Mouse (Mus musculus): ENCODE results near the gene Vasn. TPM values are rescaled to one million over a fixed set of nuclear protein-coding genes. Genes with fewer than 3 reads are reported as not detected.

The Vasn gene
- polyA plus RNA-seq, 1 experiment from 2014 or later = 4.6 TPM

DNA sequence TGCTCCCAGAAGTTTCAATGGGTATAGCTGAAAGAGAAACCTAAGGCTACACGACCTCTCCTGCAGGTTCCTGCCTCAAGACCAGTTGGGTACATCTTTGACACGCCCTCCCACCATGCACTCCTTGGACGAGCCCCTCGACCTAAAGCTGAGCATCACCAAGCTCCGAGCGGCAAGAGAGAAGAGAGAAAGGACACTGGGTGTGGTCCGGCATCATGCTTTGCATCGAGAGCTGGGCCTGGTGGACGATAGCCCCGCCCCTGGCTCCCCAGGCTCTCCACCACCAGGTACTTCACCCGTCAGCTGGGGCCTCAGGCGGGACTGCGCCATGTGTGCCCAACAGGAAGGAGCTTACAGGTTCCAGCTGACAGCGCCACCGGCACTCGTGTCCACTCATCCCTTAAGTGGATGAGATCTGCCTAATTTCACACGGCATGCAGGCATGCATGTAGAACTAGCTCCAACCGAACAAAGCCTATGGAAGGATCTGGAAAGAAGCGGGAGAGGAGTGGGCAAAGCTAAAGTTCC, 31.1 kb upstream of the Vasn start:
- Histone ChIP-seq H3K9me3 (no peaks in the 10 kb centered on the region), H3K4me1 (replicated peaks) (peaks cover 42% of the 10 kb centered on the region), H3K36me3 (peaks cover 46% of the 10 kb centered on the region), H3K27ac (no peak overlapping the region), H3K4me3 (replicated peaks) (no peak overlapping the region), H3K9ac (replicated peaks) (no peak overlapping the region), H3K27me3 (no peaks in the 10 kb centered on the region), H3K4me2 (replicated peaks) (no peak overlapping the region)
- WGBS = 88% methylated on average over 19 of the region's 19 CpGs
- no peak for ATAC-seq

DNA sequence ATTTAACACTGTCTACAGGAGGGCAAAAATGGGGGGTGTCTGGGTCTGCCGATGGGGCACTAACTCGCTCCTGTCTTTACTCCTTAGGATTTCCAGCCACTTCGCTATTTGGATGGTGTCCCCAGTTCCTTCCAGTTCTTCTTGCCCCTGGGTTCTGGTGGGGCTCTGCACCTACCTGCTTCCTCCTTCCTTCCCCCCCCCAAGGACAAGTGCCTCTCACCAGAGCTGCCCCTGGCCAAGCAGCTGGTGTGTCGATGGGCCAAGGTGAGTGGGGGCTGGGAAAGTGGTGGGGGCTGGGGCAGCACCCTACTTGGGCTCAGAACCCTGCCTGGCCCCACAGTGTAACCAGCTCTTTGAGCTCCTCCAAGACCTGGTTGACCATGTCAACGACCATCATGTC, 28.5 kb upstream of the Vasn start:
- 92% methylated on average over 5 of the region's 5 CpGs for WGBS
- ATAC-seq = no peak
- H3K36me3 ChIP-seq = peaks cover 72% of the 10 kb centered on the region
- no peaks in the 10 kb centered on the region for H3K27me3 ChIP-seq
- no peak overlapping the region for H3K27ac ChIP-seq
- no peak overlapping the region for H3K4me3 ChIP-seq (replicated peaks)
- peaks cover 16% of the 10 kb centered on the region for H3K4me1 ChIP-seq (replicated peaks)
- no peak overlapping the region for H3K9ac ChIP-seq (replicated peaks)
- H3K9me3 ChIP-seq = no peaks in the 10 kb centered on the region
- H3K4me2 ChIP-seq (replicated peaks) = no peak overlapping the region

DNA sequence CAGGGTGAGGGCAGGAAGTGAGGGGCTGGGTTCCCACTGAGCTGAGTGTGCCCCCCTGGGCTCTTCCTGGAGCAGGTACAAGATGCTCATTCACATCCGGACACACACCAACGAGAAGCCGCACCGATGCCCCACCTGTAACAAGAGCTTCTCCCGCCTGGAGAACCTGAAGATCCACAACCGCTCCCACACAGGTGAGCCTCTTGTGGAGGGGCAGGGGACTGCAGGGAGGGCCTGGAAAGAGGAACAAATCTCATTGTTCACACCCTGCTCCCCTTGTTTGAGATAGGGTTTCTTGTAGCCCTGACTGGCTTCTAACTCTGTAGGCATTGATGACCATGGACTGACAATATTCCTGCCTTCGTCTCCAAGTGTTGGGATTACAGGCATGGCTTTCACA, 28.1 kb upstream of the Vasn start:
- Histone ChIP-seq H3K4me1 (replicated peaks) (peaks cover 11% of the 10 kb centered on the region), H3K4me3 (replicated peaks) (no peak overlapping the region), H3K27me3 (no peaks in the 10 kb centered on the region), H3K9ac (replicated peaks) (no peak overlapping the region), H3K9me3 (no peaks in the 10 kb centered on the region), H3K4me2 (replicated peaks) (no peak overlapping the region), H3K27ac (no peak overlapping the region), H3K36me3 (peaks cover 76% of the 10 kb centered on the region)
- 93% methylated on average over 7 of the region's 7 CpGs for WGBS
- ATAC-seq = no peak

DNA sequence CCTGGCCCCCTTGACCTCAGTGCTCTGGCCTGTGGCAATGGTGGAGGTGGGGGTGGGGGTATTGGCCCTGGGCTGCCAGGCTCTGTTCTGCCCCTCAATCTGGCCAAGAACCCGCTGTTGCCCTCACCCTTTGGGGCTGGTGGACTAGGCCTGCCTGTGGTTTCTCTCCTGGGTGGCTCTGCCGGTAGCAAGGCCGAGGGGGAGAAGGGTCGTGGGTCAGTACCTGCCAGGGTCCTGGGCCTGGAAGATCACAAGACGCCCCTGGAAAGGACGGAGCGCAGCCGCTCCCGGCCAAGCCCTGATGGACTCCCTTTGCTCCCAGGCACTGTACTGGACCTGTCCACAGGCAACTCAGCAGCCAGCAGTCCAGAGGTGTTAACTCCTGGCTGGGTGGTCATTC, 26.0 kb upstream of the Vasn start:
- peak; percentile 18; the same call in 1 of the 2 replicates for ATAC-seq
- no peak overlapping the region for H3K27ac ChIP-seq
- H3K9me3 ChIP-seq = no peaks in the 10 kb centered on the region
- H3K36me3 ChIP-seq = peaks cover 92% of the 10 kb centered on the region
- H3K4me2 ChIP-seq (replicated peaks) = no peak overlapping the region
- H3K9ac ChIP-seq (replicated peaks) = no peak overlapping the region
- 97% methylated on average over 9 of the region's 9 CpGs for WGBS
- no peaks in the 10 kb centered on the region for H3K4me1 ChIP-seq (replicated peaks)
- H3K4me3 ChIP-seq (replicated peaks) = no peak overlapping the region
- no peaks in the 10 kb centered on the region for H3K27me3 ChIP-seq

DNA sequence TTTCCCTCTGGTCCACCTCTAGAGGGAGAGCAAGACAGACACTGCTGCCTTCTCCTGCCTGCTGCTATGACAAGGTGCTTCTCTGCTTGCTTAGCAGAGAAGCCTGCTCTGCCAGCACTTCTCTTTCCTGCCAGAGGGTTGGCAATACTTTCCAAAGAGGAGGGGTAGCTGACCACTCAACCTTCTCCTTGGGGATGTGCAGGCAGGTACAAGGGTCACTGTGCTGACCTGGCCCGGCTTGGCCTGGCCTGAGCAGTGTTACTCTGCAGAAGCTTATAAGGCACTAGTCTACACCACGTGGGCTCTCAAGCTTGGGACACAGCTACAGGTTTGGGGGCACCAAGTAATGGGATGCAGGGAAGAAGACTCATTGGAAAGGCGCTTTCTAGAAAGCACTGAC, 25.1 kb upstream of the Vasn start:
- no peak for ATAC-seq

DNA sequence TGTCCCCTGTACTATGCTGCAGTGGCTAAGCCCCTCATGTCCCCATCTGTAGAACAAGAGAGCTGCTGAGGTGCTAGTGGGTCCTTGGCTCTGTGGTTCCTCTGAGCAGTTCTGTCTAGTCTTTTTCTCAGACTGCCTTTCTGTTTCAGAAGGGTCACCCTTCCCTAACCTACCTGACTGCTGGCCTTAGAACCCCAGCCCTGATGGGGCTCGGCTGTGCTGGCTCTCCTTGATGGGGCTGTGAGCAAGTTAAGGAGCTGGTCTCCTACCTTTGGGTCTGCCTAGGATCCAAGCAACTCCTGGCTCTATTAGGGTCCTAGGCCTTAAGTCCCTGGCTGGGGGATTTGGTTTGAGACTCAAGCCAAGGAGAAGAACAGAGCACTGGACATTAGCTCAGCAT, 24.4 kb upstream of the Vasn start:
- no peaks in the 10 kb centered on the region for H3K27me3 ChIP-seq
- H3K27ac ChIP-seq = no peak overlapping the region
- no peak for ATAC-seq
- H3K4me1 ChIP-seq (replicated peaks) = no peaks in the 10 kb centered on the region
- 92% methylated on average over 1 of the region's 1 CpGs for WGBS
- H3K4me3 ChIP-seq (replicated peaks) = no peak overlapping the region
- H3K9me3 ChIP-seq = no peaks in the 10 kb centered on the region
- H3K4me2 ChIP-seq (replicated peaks) = no peak overlapping the region
- H3K9ac ChIP-seq (replicated peaks) = no peak overlapping the region
- H3K36me3 ChIP-seq = peaks cover 85% of the 10 kb centered on the region

More for the DNA sequence above, 25.1 kb upstream of the Vasn start:
- H3K36me3 ChIP-seq = peaks cover 92% of the 10 kb centered on the region
- no peaks in the 10 kb centered on the region for H3K27me3 ChIP-seq
- H3K4me2 ChIP-seq (replicated peaks) = no peak overlapping the region
- H3K4me1 ChIP-seq (replicated peaks) = no peaks in the 10 kb centered on the region
- 96% methylated on average over 3 of the region's 3 CpGs for WGBS
- no peak overlapping the region for H3K4me3 ChIP-seq (replicated peaks)
- no peak overlapping the region for H3K27ac ChIP-seq
- H3K9me3 ChIP-seq = no peaks in the 10 kb centered on the region
- H3K9ac ChIP-seq (replicated peaks) = no peak overlapping the region

DNA sequence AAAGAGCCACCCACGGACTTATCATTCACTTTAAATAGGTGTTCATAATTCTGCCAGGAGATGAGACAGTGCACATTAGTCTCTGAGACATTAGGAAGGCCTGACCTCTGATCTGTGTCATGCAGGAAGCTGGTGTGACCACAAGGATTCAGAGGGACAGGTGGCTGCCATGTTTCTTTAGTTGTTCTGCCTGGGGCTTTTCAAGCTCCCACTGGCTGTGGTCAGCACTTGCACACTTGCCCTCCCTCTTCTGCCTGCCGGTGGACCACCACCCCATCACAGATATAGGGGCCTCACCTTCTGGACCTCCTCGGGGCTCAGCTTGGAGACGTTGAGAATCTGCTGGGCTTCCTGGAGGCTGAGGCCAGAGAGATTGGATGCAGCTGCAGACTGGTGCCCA, 22.9 kb upstream of the Vasn start:
- 86% methylated on average over 4 of the region's 4 CpGs for WGBS
- no peaks in the 10 kb centered on the region for H3K4me1 ChIP-seq (replicated peaks)
- no peak overlapping the region for H3K4me3 ChIP-seq (replicated peaks)
- H3K36me3 ChIP-seq = peaks cover 71% of the 10 kb centered on the region
- no peak for ATAC-seq
- H3K9me3 ChIP-seq = no peaks in the 10 kb centered on the region
- no peak overlapping the region for H3K27ac ChIP-seq
- no peak overlapping the region for H3K4me2 ChIP-seq (replicated peaks)
- no peak overlapping the region for H3K9ac ChIP-seq (replicated peaks)
- H3K27me3 ChIP-seq = no peaks in the 10 kb centered on the region

DNA sequence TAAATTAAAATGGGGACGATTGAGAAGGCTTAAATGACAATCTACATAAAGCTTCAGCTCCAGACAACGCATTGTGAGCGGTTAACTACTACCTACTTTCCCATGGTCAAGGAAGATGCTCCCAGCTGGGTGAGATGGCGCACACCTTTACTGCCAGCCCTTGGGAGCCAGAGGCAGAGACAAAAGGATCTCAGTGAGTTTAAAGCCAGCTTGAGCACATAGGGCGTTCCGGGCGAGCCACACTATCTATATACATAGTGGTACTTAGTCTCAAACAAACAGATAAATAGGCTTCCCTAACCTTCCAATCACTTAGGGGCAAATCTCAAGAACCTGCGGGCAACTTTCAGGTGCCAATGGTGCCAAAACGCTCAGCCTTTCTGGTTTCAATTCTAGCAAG, 15.7 kb upstream of the Vasn start:
- peak; percentile 34; the same call in 1 of the 2 replicates for ATAC-seq
- H3K4me2 ChIP-seq (replicated peaks) = peak overlapping the region; percentile 62

DNA sequence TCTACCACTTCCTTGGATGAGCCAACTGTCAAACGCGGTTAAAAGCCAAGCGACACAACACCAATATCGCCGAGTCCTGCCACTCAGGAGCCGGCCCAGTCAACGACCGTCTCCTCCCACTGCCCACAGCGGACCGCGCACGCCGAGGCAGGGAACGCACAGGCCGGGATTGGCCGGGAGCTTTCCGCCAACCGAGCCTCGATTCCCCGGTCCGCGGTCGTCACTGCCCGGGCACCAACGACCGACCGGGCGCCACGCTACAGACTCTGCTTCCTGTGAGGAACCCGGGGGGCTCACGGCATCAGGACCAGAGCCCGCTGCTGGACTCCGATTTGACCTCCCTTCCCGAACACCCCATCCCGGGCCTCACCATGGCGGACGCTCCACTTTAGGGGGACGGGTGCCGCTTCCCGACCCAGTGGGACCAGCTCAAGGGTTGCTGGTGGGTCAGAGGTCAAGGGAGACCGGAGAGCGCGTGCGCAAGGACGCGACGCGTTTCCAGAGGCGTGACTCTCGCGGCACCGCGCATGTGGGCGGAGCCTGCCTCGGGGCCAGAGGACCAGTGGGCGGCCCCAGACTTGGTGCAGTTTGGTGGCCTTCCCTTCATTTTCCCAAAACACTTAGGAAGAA, 15.1 kb upstream of the Vasn start, which contains the start of gene Pam16:
Gene Pam16 (minus strand): TSS at position 508 of the 630 bp plus-strand sequence.
- WGBS = under 1% methylated on average over 56 of the region's 56 CpGs
- Histone ChIP-seq H3K4me2 (replicated peaks) (peak within 1 kb of the TSS; percentile 62), H3K4me3 (replicated peaks) (peak within 1 kb of the TSS; percentile 72), H3K27ac (peak within 1 kb of the TSS; percentile 85), H3K9me3 (no peaks in the 10 kb centered on the region), H3K27me3 (no peaks in the 10 kb centered on the region), H3K9ac (replicated peaks) (peak within 1 kb of the TSS; percentile 84), H3K36me3 (peaks cover 25% of the 10 kb centered on the region; the same call in 1 of the 2 replicates), H3K4me1 (replicated peaks) (peaks cover 26% of the 10 kb centered on the region)
- ATAC-seq = peak; percentile 87

More for the DNA sequence above, 15.7 kb upstream of the Vasn start:
- no peaks in the 10 kb centered on the region for H3K27me3 ChIP-seq
- H3K4me3 ChIP-seq (replicated peaks) = peak overlapping the region; percentile 72
- peak overlapping the region; percentile 85 for H3K27ac ChIP-seq
- peak overlapping the region; percentile 84 for H3K9ac ChIP-seq (replicated peaks)
- WGBS = 16% methylated on average over 9 of the region's 9 CpGs
- peaks cover 26% of the 10 kb centered on the region for H3K4me1 ChIP-seq (replicated peaks)
- no peaks in the 10 kb centered on the region for H3K9me3 ChIP-seq
- peaks cover 23% of the 10 kb centered on the region for H3K36me3 ChIP-seq

DNA sequence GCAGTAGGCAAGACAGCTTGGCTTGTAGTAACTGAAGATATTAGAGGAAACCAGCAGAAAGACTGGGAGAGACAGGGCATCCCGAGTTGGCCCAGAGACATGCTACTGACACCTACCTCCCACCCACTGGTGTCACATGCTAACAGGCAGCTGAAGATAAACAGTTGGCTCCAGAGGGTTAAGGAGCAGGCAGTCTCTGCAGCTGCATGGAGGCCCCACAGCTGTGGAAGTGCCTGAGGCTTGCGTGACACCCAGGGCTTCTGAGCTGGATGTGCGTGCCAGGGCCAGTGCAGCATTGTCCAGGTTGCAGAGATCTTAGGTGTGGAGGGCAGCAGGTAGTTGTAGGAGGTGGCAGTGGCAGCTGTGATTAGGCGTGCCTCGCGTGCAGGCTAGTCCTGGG, 12.6 kb upstream of the Vasn start:
- 92% methylated on average over 6 of the region's 6 CpGs for WGBS
- Histone ChIP-seq H3K4me3 (replicated peaks) (no peak overlapping the region), H3K4me2 (replicated peaks) (no peak overlapping the region), H3K4me1 (replicated peaks) (peaks cover 26% of the 10 kb centered on the region), H3K27me3 (no peaks in the 10 kb centered on the region), H3K9me3 (no peaks in the 10 kb centered on the region), H3K9ac (replicated peaks) (no peak overlapping the region), H3K27ac (no peak overlapping the region), H3K36me3 (peaks cover 33% of the 10 kb centered on the region; the same call in 1 of the 2 replicates)
- no peak for ATAC-seq

DNA sequence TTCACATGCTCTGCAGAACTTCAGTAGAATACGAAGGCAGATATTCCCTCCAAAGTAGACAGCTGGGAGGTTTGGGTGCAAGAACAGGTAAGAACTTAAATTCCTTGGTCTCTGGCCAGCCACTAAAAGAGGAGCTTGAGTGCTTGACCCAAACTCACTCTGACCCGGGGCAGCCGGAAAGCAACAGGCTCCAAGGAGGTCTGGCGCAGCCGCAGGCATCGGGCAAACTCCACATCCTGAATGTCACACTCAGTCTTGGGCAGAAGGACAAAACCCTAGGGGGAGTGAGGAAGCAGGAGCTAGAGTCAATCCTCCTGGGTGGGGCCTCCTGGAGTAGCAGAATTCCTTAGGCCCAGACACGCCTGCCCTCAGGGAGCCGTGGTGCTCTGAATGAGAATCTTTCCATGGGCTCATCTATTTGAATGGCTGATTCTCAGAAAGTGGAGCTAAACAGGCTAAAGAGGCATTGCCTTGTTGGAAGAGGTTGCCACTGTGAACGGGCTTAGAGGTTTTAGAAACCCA, 10.8 kb upstream of the Vasn start:
- ATAC-seq = no peak
- no peak overlapping the region for H3K9ac ChIP-seq (replicated peaks)
- 95% methylated on average over 9 of the region's 9 CpGs for WGBS
- H3K27me3 ChIP-seq = no peaks in the 10 kb centered on the region
- H3K4me3 ChIP-seq (replicated peaks) = no peak overlapping the region
- peaks cover 46% of the 10 kb centered on the region for H3K36me3 ChIP-seq
- peaks cover 9% of the 10 kb centered on the region for H3K4me1 ChIP-seq (replicated peaks)
- no peak overlapping the region for H3K27ac ChIP-seq
- no peak overlapping the region for H3K4me2 ChIP-seq (replicated peaks)
- no peaks in the 10 kb centered on the region for H3K9me3 ChIP-seq

DNA sequence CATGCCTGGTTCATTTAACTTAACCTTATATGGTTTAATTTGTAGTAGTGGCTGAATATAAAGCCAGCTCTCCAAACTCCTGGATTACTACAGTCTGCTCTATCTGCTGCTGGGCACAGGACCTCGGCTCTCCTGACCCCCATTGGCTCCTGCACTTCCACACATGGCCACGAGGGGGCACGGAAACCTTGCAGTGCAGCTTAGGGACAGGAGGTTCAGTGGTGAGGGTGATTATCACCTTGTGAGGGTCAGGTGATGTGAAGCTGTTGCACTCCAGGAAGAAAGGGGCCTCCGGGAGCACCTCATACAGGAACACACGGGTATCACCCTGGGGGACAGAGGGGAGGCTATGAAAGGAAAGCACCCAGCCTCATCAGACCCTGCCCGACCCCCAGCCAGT, 9.8 kb upstream of the Vasn start:
- Histone ChIP-seq H3K27me3 (no peaks in the 10 kb centered on the region), H3K36me3 (peaks cover 49% of the 10 kb centered on the region), H3K9ac (replicated peaks) (no peak overlapping the region), H3K4me1 (replicated peaks) (peaks cover 5% of the 10 kb centered on the region; the same call in 1 of the 2 replicates), H3K27ac (no peak overlapping the region), H3K4me3 (replicated peaks) (no peak overlapping the region), H3K9me3 (no peaks in the 10 kb centered on the region), H3K4me2 (replicated peaks) (no peak overlapping the region)
- WGBS = 22% methylated on average over 6 of the region's 6 CpGs
- peak; percentile 28; the same call in 1 of the 2 replicates for ATAC-seq

All from midbrain, embryonic 13.5 days (tissue).